Mouse (Mus musculus): Measurements from ENCODE around the gene Adora2b.
"Not testable (repeated sequence)": the region's sequence is repeated elsewhere in the genome, so short reads cannot be mapped to it uniquely, and the experiment has no call there.

Gene Adora2b

DNA sequence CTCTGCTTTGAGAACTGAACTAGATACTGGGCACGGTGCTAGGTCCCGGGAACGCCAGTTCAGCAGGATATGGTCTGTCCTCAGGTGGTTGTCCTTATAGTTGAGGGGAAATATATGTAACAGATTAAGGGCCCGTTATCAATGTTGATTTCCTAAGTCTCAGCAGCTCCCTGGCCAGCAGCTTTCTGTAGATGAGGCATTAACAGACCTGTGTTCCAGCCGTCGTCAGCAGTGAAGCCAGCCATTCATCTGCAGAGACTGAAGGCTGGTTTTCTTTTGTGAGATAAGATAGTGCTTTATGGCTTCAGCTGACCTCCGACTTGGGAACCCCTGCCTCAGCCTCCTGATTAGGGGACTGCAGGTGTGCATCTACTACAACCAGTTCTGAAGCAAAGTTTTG is 15.2 kb downstream of the Adora2b start:
- DNase-seq (ENCODE audit: low spot score): no peak

GRCm38 (mm10) chr11:62265642-62266041 is 16.9 kb downstream of the Adora2b start:
- no peak for DNase-seq (ENCODE audit: low spot score)

GRCm38 (mm10) chr11:62266466-62267214 is 17.9 kb downstream of the Adora2b start:
- no peak for DNase-seq (ENCODE audit: low spot score)

DNA sequence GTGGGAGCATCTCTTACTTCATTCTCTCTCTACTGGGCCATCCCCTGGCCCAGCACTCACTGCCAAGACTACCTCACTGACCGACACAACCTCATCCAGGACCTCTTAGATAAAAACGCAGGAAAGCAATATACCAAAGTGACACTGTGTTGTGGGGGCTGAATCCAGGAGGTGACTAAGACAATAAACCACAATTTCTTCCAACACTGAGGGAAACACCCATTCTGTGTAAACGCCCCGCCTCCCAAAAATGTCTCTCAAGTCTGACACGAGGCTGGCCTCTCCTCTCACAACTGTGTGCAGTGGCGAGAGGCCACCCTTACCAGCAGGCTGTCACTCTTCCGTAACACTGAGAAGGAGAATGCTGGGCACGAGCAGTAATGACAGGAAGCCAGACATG is 19.6 kb downstream of the Adora2b start:
- DNase-seq (ENCODE audit: low spot score): no peak

- no peak for DNase-seq (ENCODE audit: low spot score)
These were observed 20.3 kb downstream of the Adora2b start for GRCm38 (mm10) chr11:62269097-62269496.

GRCm38 (mm10) chr11:62270851-62271250 is 22.1 kb downstream of the Adora2b start:
- peak; percentile 30 for DNase-seq (ENCODE audit: low spot score)

DNA sequence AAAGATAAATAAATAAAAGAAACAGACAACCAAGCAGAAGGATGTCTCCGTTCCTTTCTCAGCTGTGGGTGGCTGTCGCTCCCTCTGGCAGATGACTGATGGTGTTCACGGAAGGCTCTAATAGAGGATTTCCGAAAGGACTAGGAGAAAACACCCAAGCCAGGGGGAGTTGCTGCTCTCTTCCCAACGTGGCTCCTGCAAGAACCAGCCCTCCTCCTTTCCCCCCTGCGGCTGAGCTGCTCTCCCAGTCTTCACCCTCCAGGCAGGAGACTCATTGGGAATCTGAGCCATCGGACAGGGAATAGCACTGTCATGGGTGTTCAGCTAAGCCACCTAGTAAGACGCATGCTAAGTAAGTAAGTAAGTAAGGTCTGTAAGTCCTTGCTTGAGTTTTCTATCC is 28.3 kb downstream of the Adora2b start:
- no peak for DNase-seq (ENCODE audit: low spot score)

DNA sequence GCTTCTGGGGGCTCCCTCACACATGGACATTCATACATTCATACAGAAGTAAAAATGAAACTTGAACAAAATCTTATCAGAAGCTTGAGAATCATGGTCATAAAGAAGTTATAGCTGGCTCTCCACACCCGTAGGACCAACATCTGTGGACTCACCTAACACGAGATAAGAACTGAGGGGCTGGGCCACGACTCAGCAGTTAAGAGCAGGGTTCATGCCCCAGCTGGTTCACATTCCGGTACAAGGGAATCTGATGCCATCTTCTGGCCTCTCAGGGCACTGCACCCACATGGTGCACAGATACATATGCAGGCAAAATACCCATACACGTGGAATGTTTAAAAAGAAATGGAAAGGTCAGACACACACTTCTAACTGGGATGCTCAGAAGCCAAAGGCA is 29.2 kb downstream of the Adora2b start:
- peak; percentile 87 for DNase-seq (ENCODE audit: low spot score)

- DNase-seq (ENCODE audit: low spot score): peak; percentile 96
These were observed 32.2 kb downstream of the Adora2b start, which contains the start of the genes Zswim7 and Ttc19 for GRCm38 (mm10) chr11:62280675-62281600. Gene Zswim7, minus strand, starts transcription at chr11:62281375. Gene Ttc19, plus strand, starts transcription at chr11:62281473.

DNA sequence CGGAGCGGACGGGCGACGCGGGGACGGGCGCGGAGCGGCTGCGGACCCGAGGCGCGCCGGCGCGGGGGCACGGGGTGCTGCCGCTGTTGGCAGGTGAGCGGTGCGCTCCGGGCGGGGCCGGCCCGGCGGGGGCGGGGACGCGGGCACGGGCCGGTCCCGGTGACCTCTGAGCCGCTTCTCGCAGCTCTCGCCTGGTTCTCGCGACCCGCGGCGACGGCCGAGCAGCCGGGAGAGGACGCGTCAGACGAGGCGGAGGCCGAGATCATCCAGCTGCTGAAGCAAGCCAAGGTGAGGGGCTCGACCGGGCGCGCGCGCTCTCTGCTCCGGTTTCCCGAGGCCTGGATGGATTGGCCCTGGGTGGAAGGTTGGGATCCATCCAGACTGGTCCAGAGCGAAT is 32.8 kb downstream of the Adora2b start:
- DNase-seq (ENCODE audit: low spot score): peak; percentile 78

GRCm38 (mm10) chr11:62284020-62284419 is 35.2 kb downstream of the Adora2b start:
- not testable (repeated sequence) for DNase-seq (ENCODE audit: low spot score)

DNA sequence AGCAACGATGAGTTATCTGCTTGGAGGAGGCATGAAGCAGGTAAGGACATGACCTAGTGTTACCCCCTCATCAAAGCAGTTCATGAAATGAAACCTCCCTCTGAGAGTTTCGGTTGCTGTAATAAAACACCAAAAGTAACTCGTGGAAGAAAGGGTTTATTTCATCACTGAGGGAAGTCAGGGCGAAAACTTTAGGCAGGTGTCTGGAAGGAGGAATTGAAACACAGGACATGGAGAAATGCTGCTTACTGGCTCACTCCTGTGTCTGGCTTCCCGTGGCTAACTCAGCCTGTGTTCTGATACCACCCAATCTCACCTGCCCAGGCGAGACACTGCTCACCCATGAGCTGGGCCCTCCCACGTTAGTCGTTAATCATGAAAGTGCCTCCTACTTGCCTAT is 36.2 kb downstream of the Adora2b start:
- DNase-seq (ENCODE audit: low spot score): no peak

- DNase-seq (ENCODE audit: low spot score): no peak
These were observed 38.9 kb downstream of the Adora2b start for GRCm38 (mm10) chr11:62287700-62288099.

- no peak for DNase-seq (ENCODE audit: low spot score)
These were observed 45.3 kb downstream of the Adora2b start for GRCm38 (mm10) chr11:62294121-62294520.

- DNase-seq (ENCODE audit: low spot score): no peak
These were observed 50.1 kb downstream of the Adora2b start for GRCm38 (mm10) chr11:62298883-62299282.

GRCm38 (mm10) chr11:62305866-62306265 is 57.1 kb downstream of the Adora2b start:
- no peak for DNase-seq (ENCODE audit: low spot score)

DNA sequence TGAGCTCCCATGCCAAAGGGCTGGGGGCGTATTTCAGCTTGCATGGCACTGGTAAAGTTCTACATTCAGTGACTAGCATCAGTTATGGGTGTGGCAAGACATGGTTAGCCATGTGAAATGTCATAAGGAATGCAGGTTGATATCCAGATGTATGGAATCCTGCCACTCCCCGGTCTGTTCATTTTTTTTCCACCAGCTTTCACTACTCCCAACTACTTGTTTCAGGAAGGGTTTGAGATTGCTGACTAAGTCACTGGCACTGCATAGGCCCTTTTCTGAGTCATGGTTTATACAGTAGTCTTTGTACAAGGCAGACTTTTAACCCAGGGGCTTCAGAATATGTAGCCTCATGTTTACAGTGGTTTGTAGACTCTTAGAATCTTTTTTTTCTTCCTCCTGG is 60.5 kb downstream of the Adora2b start:
- DNase-seq (ENCODE audit: low spot score): no peak

DNA sequence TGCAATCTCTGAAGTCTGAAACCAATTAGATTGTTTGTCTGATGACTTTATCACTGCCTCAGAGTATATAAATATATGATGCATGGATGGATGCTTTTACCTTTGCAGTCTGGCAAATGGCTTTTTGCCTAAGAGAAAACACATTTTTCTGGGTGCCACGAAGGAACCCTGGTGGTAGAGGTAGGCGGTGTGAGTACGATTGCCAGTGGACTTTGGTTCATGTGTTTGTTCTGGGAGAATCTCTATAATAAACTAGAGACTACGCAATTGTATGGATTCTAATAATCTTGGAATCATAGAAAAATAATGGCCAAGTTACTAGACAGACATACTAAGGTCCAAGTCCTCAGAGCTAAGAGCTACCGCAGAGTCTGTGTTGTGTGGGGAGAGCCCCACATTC is 66.2 kb downstream of the Adora2b start:
- DNase-seq (ENCODE audit: low spot score): no peak

All from embryo, embryonic 10 days (tissue).